Mouse (Mus musculus) retina, adult 2 months (tissue): ENCODE data around the gene Crlf1.

Source experiments
- DNase-seq: peaks from one replicate; pipeline ENCODE4 v3.0.0-alpha.2; 2012; ENCODE audit warnings: low read depth, low spot score

Crlf1 gene

GRCm38 (mm10) chr8:70519043-70519442 lies 26.1 kb downstream of the Crlf1 start:
- DNase-seq = no peak

DNA sequence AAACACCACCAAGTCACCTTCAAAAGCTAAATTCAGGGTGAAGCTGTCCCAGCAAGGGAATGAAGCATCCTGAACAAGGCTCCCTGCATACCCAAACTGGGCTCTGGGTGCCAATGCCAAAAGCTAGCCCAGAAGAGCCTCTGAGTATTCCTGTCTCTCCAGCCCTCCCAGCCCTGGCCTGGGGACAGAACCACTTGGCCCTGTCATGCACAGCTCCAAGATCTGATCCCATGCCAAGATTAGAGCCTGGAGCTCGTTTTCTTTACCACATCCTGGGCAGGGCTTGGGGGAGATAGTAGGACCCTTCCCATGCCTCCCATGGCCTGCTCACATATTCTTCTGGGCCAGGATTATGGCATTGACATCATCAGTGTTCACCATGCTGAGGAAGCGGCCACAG lies 26.6 kb downstream of the Crlf1 start:
- DNase-seq = no peak

DNA sequence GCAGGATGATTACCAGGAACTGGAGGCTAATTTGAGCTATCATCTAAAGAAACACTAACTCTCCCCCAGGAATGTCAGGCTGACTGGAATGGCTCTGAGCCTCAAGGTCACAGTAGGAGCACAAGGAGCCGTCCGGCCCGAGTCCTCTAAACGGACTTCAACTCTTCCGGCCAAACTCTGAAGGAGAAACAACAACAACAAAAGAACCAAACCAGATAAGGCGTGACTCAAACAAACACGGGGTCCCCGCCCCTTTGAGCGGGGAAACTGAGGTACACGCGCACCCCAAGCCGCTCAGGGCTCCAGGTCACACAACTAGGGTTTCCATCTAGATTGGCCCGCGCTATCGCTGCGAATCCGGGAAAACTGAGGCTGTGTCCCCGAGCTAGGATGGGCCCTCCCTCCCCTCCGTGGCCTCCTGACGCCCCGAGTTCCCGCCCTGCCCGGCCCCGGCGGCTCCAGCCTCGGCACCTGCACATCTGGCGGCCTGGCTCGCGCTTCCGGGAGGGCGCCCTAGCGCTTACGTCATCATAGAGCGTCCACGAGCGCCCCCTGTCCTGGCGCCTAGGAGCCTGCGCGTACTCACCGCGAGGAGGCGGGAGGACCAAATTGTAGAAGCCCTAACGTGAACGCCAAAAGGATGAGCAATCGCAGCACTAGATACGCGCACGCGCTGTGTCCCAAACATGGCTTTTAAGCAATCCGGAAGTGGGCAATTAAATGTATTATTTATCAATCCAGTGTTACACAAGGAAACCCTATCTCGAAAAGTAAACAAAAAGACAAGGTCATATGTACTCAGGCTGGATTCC lies 29.8 kb downstream of the Crlf1 start:
- DNase-seq = peak; percentile 92

GRCm38 (mm10) chr8:70527111-70527511 lies 34.2 kb downstream of the Crlf1 start:
- DNase-seq = no peak

DNA sequence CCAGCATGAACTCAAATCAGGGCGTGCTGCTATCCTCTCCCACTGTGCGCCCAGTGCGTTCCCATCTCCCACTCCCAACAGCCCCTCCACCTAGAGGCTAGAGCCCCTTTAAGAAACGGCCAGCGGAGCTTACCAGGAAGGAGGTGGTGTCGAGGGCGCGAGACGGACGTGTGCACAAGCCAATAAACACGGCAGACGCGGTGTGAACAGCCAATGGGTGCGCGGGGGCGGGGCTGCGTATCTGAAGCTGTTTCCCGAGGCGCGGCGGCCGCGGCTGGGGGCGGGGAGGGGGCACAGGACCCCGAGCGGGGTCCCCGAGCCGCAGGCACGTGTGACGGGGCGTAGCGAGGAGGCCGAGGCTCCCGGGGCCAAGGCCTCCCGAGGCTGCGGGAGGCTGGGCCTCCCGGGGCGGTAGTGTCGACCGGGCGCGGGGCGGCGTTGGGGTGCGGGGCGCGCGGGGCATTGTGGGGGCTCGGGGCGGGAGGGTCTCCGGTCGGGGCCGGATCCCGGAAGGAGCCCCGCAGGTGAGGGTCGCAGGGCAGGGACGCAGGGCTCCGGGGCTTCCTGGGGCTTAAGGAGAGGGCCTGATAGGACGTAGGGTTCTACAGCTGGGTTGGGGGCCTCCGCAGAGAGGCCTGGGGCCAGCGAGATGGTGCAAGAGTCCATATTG lies 34.7 kb downstream of the Crlf1 start, which contains the start of the genes Fkbp8 and Kxd1:
TSS of gene Fkbp8 (plus strand) at position 213 of the 670 bp plus-strand sequence.
TSS of gene Kxd1 (minus strand) at position 445 of the 670 bp plus-strand sequence.
- peak; percentile 87 for DNase-seq

GRCm38 (mm10) chr8:70528182-70528797 lies 35.3 kb downstream of the Crlf1 start:
- no peak for DNase-seq

- DNase-seq = no peak
These were observed 36.3 kb downstream of the Crlf1 start for GRCm38 (mm10) chr8:70529299-70529698.

- no peak for DNase-seq
These were observed 36.8 kb downstream of the Crlf1 start for GRCm38 (mm10) chr8:70529741-70530161.

- DNase-seq = no peak
These were observed 37.4 kb downstream of the Crlf1 start for GRCm38 (mm10) chr8:70530314-70530713.

DNA sequence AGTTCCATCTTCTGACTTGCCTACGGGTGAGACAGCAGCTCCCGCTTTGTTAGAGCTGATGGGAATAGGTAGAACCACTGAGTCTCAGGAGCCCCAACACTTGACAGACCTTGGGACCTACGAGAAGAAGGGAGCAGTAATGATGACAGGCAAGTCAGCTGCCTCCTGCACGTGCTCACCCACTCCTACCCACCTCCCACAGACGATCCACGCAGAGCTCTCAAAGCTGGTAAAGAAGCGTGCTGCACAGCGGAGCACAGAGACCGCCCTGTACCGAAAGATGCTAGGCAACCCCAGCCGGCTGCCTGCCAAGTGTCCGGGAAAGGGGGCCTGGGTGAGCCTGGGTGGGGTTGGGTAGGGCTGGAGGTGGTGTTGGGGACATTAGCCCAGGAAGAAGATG lies 41.3 kb downstream of the Crlf1 start:
- DNase-seq = no peak

DNA sequence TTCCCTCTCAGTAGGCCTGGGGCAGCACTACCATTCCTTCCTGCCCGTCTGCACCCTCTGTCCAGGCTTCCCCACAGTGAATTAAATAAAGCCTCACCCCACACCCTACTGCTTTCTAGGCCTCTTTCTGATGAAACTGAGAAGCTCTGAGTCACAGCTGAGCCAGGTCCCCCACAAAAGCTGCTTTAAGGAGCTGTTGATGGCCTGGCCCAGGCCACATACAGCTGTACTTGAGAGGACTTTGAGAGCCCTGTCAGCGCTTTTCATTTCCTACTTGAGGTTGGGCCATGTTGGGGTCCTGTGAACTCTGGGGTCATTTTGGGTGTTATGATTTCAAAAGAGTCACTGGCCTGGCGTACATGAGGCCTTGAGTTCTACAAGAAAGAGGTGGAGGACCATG lies 42.3 kb downstream of the Crlf1 start:
- no peak for DNase-seq

- DNase-seq = no peak
These were observed 42.7 kb downstream of the Crlf1 start for GRCm38 (mm10) chr8:70535701-70536100.

DNA sequence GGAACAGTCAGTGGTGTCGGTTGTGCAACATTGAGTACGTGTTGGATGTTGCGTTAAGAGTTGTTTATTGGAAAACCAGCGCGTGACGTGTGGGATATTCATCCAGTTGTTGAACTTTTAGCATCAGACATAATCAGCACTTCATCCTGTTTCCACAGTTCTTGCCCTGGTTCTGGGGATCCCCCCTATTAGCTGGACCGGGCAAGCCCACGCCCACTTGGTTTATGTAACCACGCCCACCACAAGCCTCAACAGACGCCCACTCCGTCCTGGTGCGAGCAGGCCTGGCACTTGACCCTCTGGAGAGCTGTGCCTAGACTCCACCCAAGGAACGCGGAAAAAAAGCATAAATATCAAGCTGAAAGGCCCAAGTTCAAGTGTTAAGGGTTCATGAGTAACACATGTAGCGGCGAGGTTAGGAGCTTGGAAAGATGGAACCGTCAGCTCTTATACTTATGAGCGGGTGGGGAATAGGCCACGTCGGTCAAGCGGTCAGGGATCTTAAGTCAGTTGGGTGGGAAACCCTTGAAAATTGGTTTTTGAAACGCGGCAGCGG lies 45.1 kb downstream of the Crlf1 start:
- no peak for DNase-seq

GRCm38 (mm10) chr8:70538633-70539076 lies 45.7 kb downstream of the Crlf1 start:
- peak; percentile 98 for DNase-seq

DNA sequence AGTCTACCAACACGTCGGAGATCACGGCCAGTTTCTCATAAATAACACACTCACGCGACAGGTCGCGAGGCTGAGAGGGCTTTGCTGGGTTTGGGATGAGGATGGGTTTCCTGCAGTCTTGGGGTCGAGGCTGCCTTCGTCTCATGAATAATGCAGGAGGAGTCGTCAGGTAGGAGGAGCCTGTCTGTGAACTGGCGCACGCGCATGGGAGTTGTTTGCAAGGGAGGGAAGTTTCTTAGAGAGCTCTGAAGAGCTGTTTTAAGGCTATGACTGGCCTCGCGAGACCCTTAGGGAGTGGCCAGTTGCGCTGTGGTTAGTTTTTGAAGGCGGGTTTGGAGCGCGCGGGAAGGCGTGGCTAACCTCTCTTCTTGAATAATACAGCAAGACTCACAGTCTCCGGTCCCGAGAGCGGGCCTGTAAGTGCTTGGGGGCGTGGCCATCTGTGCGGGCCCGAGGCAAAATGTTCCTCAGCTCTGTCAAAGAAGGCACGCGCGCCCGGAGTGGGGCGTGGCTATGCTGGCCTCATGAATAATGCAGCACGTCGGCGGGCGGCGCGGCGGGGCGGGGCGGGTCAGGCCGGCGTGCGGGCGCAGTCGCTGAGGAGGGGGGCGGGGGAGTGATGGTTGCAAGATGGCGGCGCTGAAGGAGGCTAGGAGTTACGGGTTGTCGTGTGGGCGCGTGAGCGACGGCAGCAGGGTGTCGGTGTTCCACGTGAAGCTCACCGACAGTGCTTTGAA lies 46.3 kb downstream of the Crlf1 start, which contains the start of gene Ell:
TSS of gene Ell (plus strand) at position 381 of the 737 bp plus-strand sequence.
- DNase-seq = peak; percentile 90

- no peak for DNase-seq
These were observed 47.1 kb downstream of the Crlf1 start for GRCm38 (mm10) chr8:70540013-70540506.

- no peak for DNase-seq
These were observed 47.6 kb downstream of the Crlf1 start for GRCm38 (mm10) chr8:70540507-70541071.

- DNase-seq = no peak
These were observed 48.1 kb downstream of the Crlf1 start for GRCm38 (mm10) chr8:70541081-70541480.

- DNase-seq = no peak
These were observed 51.3 kb downstream of the Crlf1 start for GRCm38 (mm10) chr8:70544200-70544687.

DNA sequence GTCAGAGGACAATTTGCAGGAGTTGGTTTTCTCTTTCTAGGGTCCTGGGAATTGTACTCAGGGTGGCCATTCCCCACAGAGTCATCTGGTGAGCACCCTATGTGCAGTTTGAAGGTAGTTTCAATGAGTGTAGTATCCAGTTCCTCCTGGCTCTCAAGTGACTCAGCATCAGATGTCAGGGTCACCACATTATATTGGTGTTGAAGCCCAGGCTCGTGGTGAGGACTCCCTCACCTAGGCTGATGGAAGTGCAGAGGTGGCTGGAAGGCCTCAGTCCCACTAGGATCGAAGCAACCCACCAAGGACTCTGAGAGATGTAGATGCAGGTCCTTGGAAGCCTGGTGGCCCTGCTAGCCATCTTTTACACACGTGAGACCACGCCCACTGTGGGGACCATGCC lies 53.5 kb downstream of the Crlf1 start:
- DNase-seq = no peak

DNA sequence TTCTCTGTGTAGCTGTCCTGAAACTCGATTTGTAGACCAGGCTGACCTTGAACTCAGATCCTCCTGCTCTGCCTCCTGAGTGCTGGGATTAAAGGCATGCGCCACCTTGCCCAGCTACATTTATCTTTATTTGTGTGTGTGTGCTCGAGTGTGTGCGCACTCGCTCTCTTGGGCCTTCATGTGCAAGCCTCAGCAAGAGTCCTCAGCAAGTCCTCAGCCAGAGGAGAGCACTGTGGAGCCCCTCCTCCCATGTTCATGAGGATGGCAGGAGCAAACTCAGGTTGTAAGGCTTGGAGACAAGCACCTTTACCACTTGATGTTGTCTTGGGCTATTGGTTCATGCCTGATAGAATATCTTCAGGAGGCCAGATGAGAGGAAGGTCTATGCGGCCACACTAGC lies 54.8 kb downstream of the Crlf1 start:
- DNase-seq = no peak
